Mouse (Mus musculus) CH12.LX (cell line): Measurements from ENCODE around the gene Gdf7. TPM values are rescaled to one million over a fixed set of nuclear protein-coding genes. Genes with fewer than 3 reads are reported as not detected.

Experiments
- DNase-seq: peaks from one replicate; pipeline ENCODE4 v3.0.0-alpha.2; 2013; ENCODE audit errors: extremely low read depth
- H3K27ac ChIP-seq: 2 replicates; pipeline ENCODE4 v1.5.1; 2012; ENCODE audit warnings: low read depth, mild to moderate bottlenecking, control low read depth, moderate library complexity; ENCODE audit not compliant: insufficient read depth
- H3K27me3 ChIP-seq: replicated peaks from 2 replicates; pipeline ENCODE3; 2012; ENCODE audit warnings: inconsistent platforms
- H3K36me3 ChIP-seq, 2 experiments: replicated peaks in 1 of 2; 2 replicates each; pipeline versions ENCODE3 to v1.6.1; 2012; ENCODE audit warnings: inconsistent platforms in 1 of 2, low read length in 1 of 2, mild to moderate bottlenecking in 1 of 2, mixed read lengths in 1 of 2, moderate library complexity in 1 of 2; ENCODE audit not compliant: control insufficient read depth in 1 of 2, insufficient read depth in 1 of 2
- H3K4me1 ChIP-seq, 2 experiments: 2 replicates each; pipeline ENCODE4 v1.6.1; 2012; ENCODE audit warnings: inconsistent platforms in 1 of 2, moderate library complexity in 1 of 2; ENCODE audit not compliant: insufficient read depth in 2 of 2, control insufficient read depth in 1 of 2
- H3K4me2 ChIP-seq: 2 replicates; pipeline ENCODE4 v1.6.1; 2012; ENCODE audit warnings: low read depth, mild to moderate bottlenecking, control low read depth; ENCODE audit not compliant: poor library complexity, insufficient read depth, severe bottlenecking
- H3K4me3 ChIP-seq, 3 experiments: fragments of 150-350 bp in 1 of 3; sonication (generic) in 1 of 3; replicated peaks in 1 of 3; 2 replicates each; pipeline versions ENCODE3 to v1.5.1; 2011 to 2012; ENCODE audit warnings: low read depth in 2 of 3, low read length in 2 of 3, mild to moderate bottlenecking in 2 of 3, moderate library complexity in 2 of 3, control low read depth in 1 of 3, improper control_type of control experiment in 1 of 3, inconsistent platforms in 1 of 3, mixed read lengths in 1 of 3; ENCODE audit not compliant: poor library complexity in 1 of 3
- H3K79me2 ChIP-seq: replicated peaks from 2 replicates; pipeline ENCODE4 v1.6.1; 2012; ENCODE audit warnings: mild to moderate bottlenecking, moderate library complexity; ENCODE audit not compliant: control insufficient read depth, poor library complexity, insufficient read depth, severe bottlenecking; ENCODE audit errors: extremely low read depth
- H3K9ac ChIP-seq: 2 replicates; pipeline ENCODE4 v1.6.1; 2012; ENCODE audit warnings: low read depth, mild to moderate bottlenecking, control low read depth, moderate library complexity; ENCODE audit not compliant: insufficient read depth
- H3K9me3 ChIP-seq: replicated peaks from 2 replicates; pipeline ENCODE3; 2012; ENCODE audit warnings: low read length, inconsistent platforms, mixed read lengths
- CTCF ChIP-seq, 2 experiments: IDR thresholded peaks in 1 of 2; conservative IDR thresholded peaks in 1 of 2; 2 replicates each; pipeline ENCODE4 v1.5.1; 2011 to 2012; ENCODE audit warnings: low read depth in 2 of 2, low read length in 2 of 2, improper control_type of control experiment in 1 of 2, inconsistent platforms in 1 of 2, mild to moderate bottlenecking in 1 of 2, moderate library complexity in 1 of 2
- E2F4 ChIP-seq: IDR thresholded peaks from 2 replicates; pipeline ENCODE4 v1.6.1; 2011; ENCODE audit warnings: low read depth, low read length, improper control_type of control experiment; ENCODE audit not compliant: insufficient replicate concordance
- ETS1 ChIP-seq: conservative IDR thresholded peaks from 2 replicates; pipeline ENCODE4 v1.6.1; 2012; ENCODE audit warnings: low read depth, mild to moderate bottlenecking, inconsistent platforms, low read length, improper control_type of control experiment, moderate library complexity
- HCFC1 ChIP-seq: IDR thresholded peaks from 2 replicates; pipeline ENCODE4 v1.6.1; 2012; ENCODE audit warnings: low read depth, mild to moderate bottlenecking, inconsistent platforms, low read length, improper control_type of control experiment
- KAT2A ChIP-seq: IDR thresholded peaks from 2 replicates; pipeline ENCODE4 v1.6.1; 2012; ENCODE audit warnings: low read length, improper control_type of control experiment, inconsistent platforms; ENCODE audit not compliant: insufficient replicate concordance
- MAX ChIP-seq: IDR thresholded peaks from 2 replicates; pipeline ENCODE4 v1.6.1; 2011; ENCODE audit warnings: low read length, improper control_type of control experiment
- MEF2A ChIP-seq: IDR thresholded peaks from 2 replicates; pipeline ENCODE4 v1.6.1; 2014; ENCODE audit warnings: low read depth, mild to moderate bottlenecking, inconsistent platforms, low read length, improper control_type of control experiment, borderline replicate concordance
- MXI1 ChIP-seq: IDR thresholded peaks from 2 replicates; pipeline ENCODE4 v1.6.1; 2011; ENCODE audit warnings: mild to moderate bottlenecking, low read depth, low read length, improper control_type of control experiment
- NELFE ChIP-seq: IDR thresholded peaks from 2 replicates; pipeline ENCODE4 v1.6.1; 2011; ENCODE audit warnings: low read depth, low read length, improper control_type of control experiment
- PAX5 ChIP-seq: IDR thresholded peaks from 2 replicates; pipeline ENCODE4 v1.6.1; 2012; ENCODE audit warnings: low read length, inconsistent platforms, mixed read lengths
- RCOR1 ChIP-seq: conservative IDR thresholded peaks from 2 replicates; pipeline ENCODE4 v1.6.1; 2012; ENCODE audit warnings: low read depth, mild to moderate bottlenecking, inconsistent platforms, low read length, improper control_type of control experiment
- SMC3 ChIP-seq: IDR thresholded peaks from 2 replicates; pipeline ENCODE4 v1.6.1; 2011; ENCODE audit warnings: low read depth, low read length, improper control_type of control experiment
- TCF12 ChIP-seq: IDR thresholded peaks from 2 replicates; pipeline ENCODE4 v1.6.1; 2014; ENCODE audit warnings: low read depth, mild to moderate bottlenecking, inconsistent platforms, low read length, improper control_type of control experiment
- UBTF ChIP-seq: IDR thresholded peaks from 2 replicates; pipeline ENCODE4 v1.6.1; 2012; ENCODE audit warnings: low read depth, mild to moderate bottlenecking, inconsistent platforms, low read length, improper control_type of control experiment, moderate library complexity
- USF2 ChIP-seq: conservative IDR thresholded peaks from 2 replicates; pipeline ENCODE4 v1.6.1; 2011; ENCODE audit warnings: low read depth, low read length, improper control_type of control experiment
- dilution Hi-C: fragments of 300-500 bp; cut with MboI; formaldehyde crosslinking; loops from 2 replicates; pipeline ENCODE4 v1.14.3; 2020; ENCODE audit warnings: low sequenced_read_pairs; ENCODE audit not compliant: extremely low pct_unique_long_range_greater_than_20kb, extremely low pct_ligation_motif_present
- in situ Hi-C: fragments of 300-500 bp; cut with MboI; formaldehyde crosslinking; loops from 3 replicates; pipeline ENCODE4 v1.14.3; 2019; ENCODE audit warnings: low sequenced_read_pairs, low pct_ligation_motif_present, low pct_unique_long_range_greater_than_20kb, mixed read lengths
- polyA plus RNA-seq: library from polyadenylated mRNA; unstranded; fragments of >175 nt; gene quantifications from 2 replicates; pipeline ENCODE4 v1.2.1, GENCODE M21; 2012; ENCODE audit warnings: low read depth; ENCODE audit not compliant: insufficient read length
- total RNA-seq, 2 experiments: library from RNA; depleted of rRNA; stranded (reverse); fragments of 300-350 nt in 1 of 2; fragments of >200 nt in 1 of 2; gene quantifications; 2 replicates each; pipeline ENCODE4 v1.2.3; 2012 to 2014

Gdf7 gene
- total and polyA plus RNA-seq, 3 experiments = not detected

- no peak for TF ChIP-seq E2F4
- no peak for TF ChIP-seq HCFC1
- no peak for TF ChIP-seq NELFE
- peak; percentile 90 for TF ChIP-seq SMC3
These were observed 18.4 kb upstream of the Gdf7 start (continued) for GRCm38 (mm10) chr12:8320084-8320713.

DNA sequence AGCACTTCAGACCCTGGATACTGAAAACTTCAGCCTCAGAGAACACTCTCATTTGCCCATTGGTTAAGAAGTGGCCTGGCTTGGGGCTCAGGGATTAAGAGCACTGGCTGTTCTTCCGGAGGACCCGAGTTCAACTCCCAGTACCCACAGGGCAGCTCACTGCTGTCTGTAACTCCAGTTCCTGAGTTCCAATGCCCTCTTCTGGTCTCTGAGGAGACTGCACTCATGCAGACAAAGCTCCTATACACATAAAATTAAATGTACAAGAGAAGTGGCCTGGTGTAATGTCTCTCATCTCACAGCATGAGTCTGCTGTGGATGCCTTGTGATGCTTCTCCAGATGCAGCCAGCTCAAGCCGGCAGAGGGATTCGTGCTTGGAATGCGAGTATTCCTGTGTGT lies 14.8 kb upstream of the Gdf7 start:
- H3K9ac ChIP-seq = no peak overlapping the region
- DNase-seq = no peak
- peaks cover 33 to 67% of the 10 kb centered on the region in 2 experiments for H3K36me3 ChIP-seq
- H3K9me3 ChIP-seq = no peaks in the 10 kb centered on the region
- dilution Hi-C loops = no loop called here
- H3K4me2 ChIP-seq = no peak overlapping the region
- peaks cover 11 to 19% of the 10 kb centered on the region in 2 experiments for H3K4me1 ChIP-seq
- no peak overlapping the region for H3K4me3 ChIP-seq
- H3K27me3 ChIP-seq = no peaks in the 10 kb centered on the region
- H3K79me2 ChIP-seq = no peaks in the 10 kb centered on the region
- TF ChIP-seq TCF12 (no peak), USF2 (no peak), CTCF (conservative IDR thresholded peaks at IDR 0.05 in 1 of 2, IDR thresholded peaks at IDR 0.05 in 1 of 2; ENCODE audit: low read depth in 2 of 2, low read length in 2 of 2) (peak in 1 of 2 experiments; percentile 33; a peak in 2 of 4 replicates)
- in situ Hi-C loops = loop anchor here (25.0 kb wide), 1 partner anchor 696 kb away; no protein-coding TSS in a partner anchor
- no peak overlapping the region for H3K27ac ChIP-seq

DNA sequence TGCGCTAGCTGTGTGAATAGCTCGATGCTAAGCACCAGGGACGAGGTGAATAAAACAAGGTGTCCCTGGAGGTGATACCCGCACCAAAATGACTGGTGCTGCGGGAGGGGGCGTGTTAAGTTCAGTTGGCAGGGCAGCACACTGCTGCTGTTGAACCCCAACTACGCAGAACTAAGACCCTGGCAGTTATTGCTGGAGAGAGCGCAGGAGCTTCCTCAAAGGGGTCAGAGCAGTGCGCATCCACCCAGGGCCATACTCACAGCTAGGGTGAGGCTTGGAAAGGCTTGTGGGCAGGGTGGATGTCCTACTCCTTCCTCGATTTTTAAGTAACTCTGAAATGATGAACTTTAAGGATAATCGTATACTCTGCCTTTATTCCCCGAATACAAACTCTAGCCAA lies 12.0 kb upstream of the Gdf7 start:
- no peak for DNase-seq
- peak overlapping the region; percentile 72 to 80 (median 78) for H3K4me3 ChIP-seq
- peaks cover 15 to 41% of the 10 kb centered on the region in 2 experiments for H3K36me3 ChIP-seq
- no peaks in the 10 kb centered on the region for H3K9me3 ChIP-seq
- peaks cover 11 to 19% of the 10 kb centered on the region in 2 experiments for H3K4me1 ChIP-seq
- TF ChIP-seq PAX5 = no peak
- no peak for TF ChIP-seq MAX
- no peak for TF ChIP-seq NELFE
- TF ChIP-seq ETS1 = no peak
- TF ChIP-seq RCOR1 = no peak
- no peak for TF ChIP-seq UBTF
- TF ChIP-seq MXI1 = no peak
- TF ChIP-seq KAT2A = no peak
- TF ChIP-seq MEF2A = no peak
- TF ChIP-seq, all 38 proteins: peak for 0
- H3K27ac ChIP-seq = no peak overlapping the region
- peak overlapping the region; percentile 89 for H3K4me2 ChIP-seq
- peak overlapping the region; percentile 67 for H3K9ac ChIP-seq
- no peaks in the 10 kb centered on the region for H3K79me2 ChIP-seq
- peaks cover 9% of the 10 kb centered on the region for H3K27me3 ChIP-seq
- in situ Hi-C loops (loop anchor here (25.0 kb wide), 1 partner anchor 699 kb away; no protein-coding TSS in a partner anchor), dilution Hi-C loops (no loop called here)
